Mouse (Mus musculus): ENCODE results near the gene Vcl.

Gene Vcl

GRCm38 (mm10) chr14:20999617-21000016, 70.4 kb downstream of the Vcl start:
- DNase-seq (ENCODE audit: low spot score in 2 of 2), result no peak

GRCm38 (mm10) chr14:21013800-21014334, 84.7 kb downstream of the Vcl start:
- no peak for DNase-seq (ENCODE audit: low spot score in 2 of 2)

- DNase-seq (ENCODE audit: low spot score in 2 of 2), result no peak
Measured at GRCm38 (mm10) chr14:21017871-21018270, 88.7 kb downstream of the Vcl start.

- peak; percentile 11 to 18 for DNase-seq (ENCODE audit: low spot score in 2 of 2)
Measured at GRCm38 (mm10) chr14:21018977-21019376, 89.8 kb downstream of the Vcl start.

GRCm38 (mm10) chr14:21020435-21020834, 91.2 kb downstream of the Vcl start:
- DNase-seq (ENCODE audit: low spot score in 2 of 2), result no peak

- no peak for DNase-seq (ENCODE audit: low spot score in 2 of 2)
Measured at GRCm38 (mm10) chr14:21027542-21027941, 98.3 kb downstream of the Vcl start.

GRCm38 (mm10) chr14:21029025-21029659, 99.9 kb downstream of the Vcl start:
- no peak for DNase-seq (ENCODE audit: low spot score in 2 of 2)

GRCm38 (mm10) chr14:21031783-21032511, 102.7 kb downstream of the Vcl start:
- DNase-seq (ENCODE audit: low spot score in 2 of 2), result peak; percentile 40 to 53

GRCm38 (mm10) chr14:21034271-21034670, 105.1 kb downstream of the Vcl start:
- no peak for DNase-seq (ENCODE audit: low spot score in 2 of 2)

GRCm38 (mm10) chr14:21034791-21035190, 105.6 kb downstream of the Vcl start:
- no peak for DNase-seq (ENCODE audit: low spot score in 2 of 2)

GRCm38 (mm10) chr14:21039077-21039476, 109.9 kb downstream of the Vcl start:
- no peak for DNase-seq (ENCODE audit: low spot score in 2 of 2)

- DNase-seq (ENCODE audit: low spot score in 2 of 2), result no peak
Measured at GRCm38 (mm10) chr14:21039623-21040022, 110.4 kb downstream of the Vcl start.

- no peak for DNase-seq (ENCODE audit: low spot score in 2 of 2)
Measured at GRCm38 (mm10) chr14:21047840-21048239, 118.6 kb downstream of the Vcl start.

- peak; percentile 41 to 56 for DNase-seq (ENCODE audit: low spot score in 2 of 2)
Measured at GRCm38 (mm10) chr14:21048879-21049278, 119.7 kb downstream of the Vcl start.

- DNase-seq (ENCODE audit: low spot score in 2 of 2), result no peak
Measured at GRCm38 (mm10) chr14:21050734-21051133, 121.5 kb downstream of the Vcl start.

GRCm38 (mm10) chr14:21051380-21052111, 122.3 kb downstream of the Vcl start:
- no peak for DNase-seq (ENCODE audit: low spot score in 2 of 2)

GRCm38 (mm10) chr14:21052112-21052780, 123.0 kb downstream of the Vcl start, which contains the start of the genes Ap3m1 and Adk:
Gene Ap3m1 (minus strand): TSS chr14:21052508.
Gene Adk (plus strand): TSS chr14:21052574.
- DNase-seq (ENCODE audit: low spot score in 2 of 2), result peak; percentile 90 to 93

GRCm38 (mm10) chr14:21052781-21053130, 123.6 kb downstream of the Vcl start:
- DNase-seq (ENCODE audit: low spot score in 2 of 2), result no peak

GRCm38 (mm10) chr14:21053151-21053550, 124.0 kb downstream of the Vcl start:
- no peak for DNase-seq (ENCODE audit: low spot score in 2 of 2)

GRCm38 (mm10) chr14:21053586-21053985, 124.4 kb downstream of the Vcl start:
- no peak for DNase-seq (ENCODE audit: low spot score in 2 of 2)

GRCm38 (mm10) chr14:21058972-21059371, 129.8 kb downstream of the Vcl start:
- no peak for DNase-seq (ENCODE audit: low spot score in 2 of 2)

All from spleen, postnatal 36 days (tissue).